Mouse (Mus musculus) megakaryocyte progenitor cell, adult 5-6 weeks (primary cell): Measurements from ENCODE around the gene Nkx3-2. TPM values are rescaled to one million over a fixed set of nuclear protein-coding genes. Genes with fewer than 3 reads are reported as not detected.

ENCODE experiments used
- total RNA-seq, 2 experiments: library from RNA; stranded (forward) in 1 of 2; stranded (reverse) in 1 of 2; fragments of 157-497, 149-512 nt in 1 of 2; fragments of 200-1000 nt in 1 of 2; gene quantifications; 2 replicates each; pipeline versions ENCODE4 v1.2.3 to v1.2.4; 2015 to 2017

The Nkx3-2 gene
- total RNA-seq, 2 experiments from 2014 or later: not detected

Other genes starting within 250 kb of the Nkx3-2 start
- gene Rab28, start 56.3 kb downstream of the Nkx3-2 start, total RNA-seq (2015): 45.8 and 49.3 TPM in 2 replicates
- gene Rab28, start 56.3 kb downstream of the Nkx3-2 start, total RNA-seq (2017): 40.6 and 44.1 TPM in 2 replicates
- 34.4 and 38.1 TPM in 2 replicates for gene Bod1l, start 79.8 kb upstream of the Nkx3-2 start, total RNA-seq (2015)
- 31.5 and 42.6 TPM in 2 replicates for gene Bod1l, start 79.8 kb upstream of the Nkx3-2 start, total RNA-seq (2017)